Mouse (Mus musculus) bone marrow macrophage, adult 2 months (primary cell): Measurements from ENCODE around the gene Sult5a1.

Experiments
- CTCF ChIP-seq: IDR thresholded peaks from 2 replicates; pipeline ENCODE4 v1.5.1; 2012; ENCODE audit warnings: low read depth, mild to moderate bottlenecking, low read length, moderate library complexity
- POLR2A ChIP-seq: IDR thresholded peaks from 2 replicates; pipeline ENCODE4 v1.6.1; 2012; ENCODE audit warnings: mild to moderate bottlenecking, low read depth, low read length, borderline replicate concordance

- no peak for TF ChIP-seq CTCF
- no peak for TF ChIP-seq POLR2A
Measured at GRCm38 (mm10) chr8:123097216-123097615, 60.9 kb downstream of the Sult5a1 start.
